Mouse (Mus musculus) kidney, postnatal 0 days (tissue): Measurements from ENCODE around the gene Rexo2. TPM values are rescaled to one million over a fixed set of nuclear protein-coding genes. Genes with fewer than 3 reads are reported as not detected.

Source experiments
- ATAC-seq: fragments of 200-750 bp; cut with Nextera tagmentation; replicated peaks from 2 replicates; pipeline ENCODE4 v1.8.0; 2017; ENCODE audit warnings: low read depth, moderate number of reproducible peaks, moderate TSS enrichment, moderate library complexity; ENCODE audit not compliant: low FRiP score
- DNase-seq: peaks from one replicate; pipeline ENCODE4 v3.0.0-alpha.2; 2016; ENCODE audit warnings: low spot score
- H3K27ac ChIP-seq: fragments of 300-500 bp; sonication (generic); 2 replicates; pipeline ENCODE4 v1.5.1; 2014; ENCODE audit warnings: mild to moderate bottlenecking
- H3K27me3 ChIP-seq: fragments of 300-500 bp; sonication (generic); 2 replicates; pipeline ENCODE4 v1.6.1; 2014; ENCODE audit warnings: low read length, mixed read lengths; ENCODE audit not compliant: insufficient read depth
- H3K36me3 ChIP-seq: fragments of 300-500 bp; sonication (generic); 2 replicates; pipeline ENCODE4 v1.6.1; 2014; ENCODE audit warnings: low read length, mixed read lengths; ENCODE audit not compliant: insufficient read depth
- H3K4me1 ChIP-seq: fragments of 300-500 bp; sonication (generic); replicated peaks from 2 replicates; pipeline ENCODE4 v1.6.1; 2014; ENCODE audit warnings: antibody characterized with exemption, low read length, mixed read lengths; ENCODE audit not compliant: insufficient read depth
- H3K4me2 ChIP-seq: fragments of 300-500 bp; sonication (generic); 2 replicates; pipeline ENCODE4 v1.6.1; 2014; ENCODE audit warnings: mild to moderate bottlenecking, low read length, moderate library complexity, mixed read lengths
- H3K4me3 ChIP-seq: fragments of 300-500 bp; sonication (generic); replicated peaks from 2 replicates; pipeline ENCODE4 v1.5.1; 2014; ENCODE audit warnings: low read depth, low read length
- H3K9ac ChIP-seq: fragments of 300-500 bp; sonication (generic); 2 replicates; pipeline ENCODE4 v1.6.1; 2014; ENCODE audit warnings: low read depth, low read length
- H3K9me3 ChIP-seq: fragments of 300-500 bp; sonication (generic); replicated peaks from 2 replicates; pipeline ENCODE4 v1.6.1; 2016; ENCODE audit warnings: low read length, inconsistent platforms, mixed read lengths
- CTCF ChIP-seq: IDR thresholded peaks from 2 replicates; pipeline ENCODE4 v1.5.1; 2016; ENCODE audit warnings: antibody characterized with exemption, low read depth, mild to moderate bottlenecking, moderate library complexity
- WGBS: fragments of 180-500 bp; shearing (Covaris S2); extraction: QIAGEN DNeasy Blood & Tissue Kit; methylation state at CpG from one replicate; pipeline ENCODE4 v1.1.7; 2014; 5-methylcytosine and 5-hydroxymethylcytosine counted together
- microRNA-seq: library from miRNA; unstranded; fragments of <30 nt; microRNA quantifications from one replicate; pipeline ENCODE4, GENCODE M21; 2016
- polyA plus RNA-seq: library from polyadenylated mRNA; unstranded; fragments of >200 nt; fragmentation: Nextera tagmentation; extraction: Ambion mirVana; gene quantifications from 2 replicates; pipeline ENCODE4 v1.2.1, GENCODE M21; 2015

Gene Rexo2
- polyA plus RNA-seq, 1 experiment from 2014 or later, result 117 TPM

DNA sequence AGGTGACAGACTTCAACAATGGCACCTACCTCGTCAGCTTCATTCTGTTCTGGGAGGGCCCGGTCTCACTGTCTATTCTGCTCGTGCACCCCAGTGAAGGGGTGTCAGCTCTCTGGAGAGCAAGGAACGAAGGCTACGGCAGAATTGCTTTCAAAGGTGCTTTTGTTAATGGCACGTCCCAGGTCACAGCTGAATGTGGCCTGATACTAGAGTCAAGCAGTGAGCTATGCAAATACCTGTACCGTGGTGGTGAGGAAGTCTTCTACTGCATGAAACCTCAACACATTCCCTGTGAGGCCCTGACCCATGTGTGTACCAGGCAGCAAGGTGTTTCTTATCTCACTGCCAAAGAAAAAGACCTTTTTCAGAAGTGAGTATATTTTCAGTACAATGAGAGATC, 60.0 kb downstream of the Rexo2 start:
- no peak overlapping the region for H3K27ac ChIP-seq
- DNase-seq, result no peak
- no peak for ATAC-seq
- no peak overlapping the region for H3K4me2 ChIP-seq
- no peak overlapping the region for H3K4me3 ChIP-seq
- H3K27me3 ChIP-seq, result no peaks in the 10 kb centered on the region
- H3K9me3 ChIP-seq, result no peaks in the 10 kb centered on the region
- H3K9ac ChIP-seq, result no peak overlapping the region
- H3K36me3 ChIP-seq, result no peaks in the 10 kb centered on the region
- no peak for TF ChIP-seq CTCF
- H3K4me1 ChIP-seq, result no peaks in the 10 kb centered on the region
- WGBS, result 83% methylated on average over 7 of the region's 7 CpGs

DNA sequence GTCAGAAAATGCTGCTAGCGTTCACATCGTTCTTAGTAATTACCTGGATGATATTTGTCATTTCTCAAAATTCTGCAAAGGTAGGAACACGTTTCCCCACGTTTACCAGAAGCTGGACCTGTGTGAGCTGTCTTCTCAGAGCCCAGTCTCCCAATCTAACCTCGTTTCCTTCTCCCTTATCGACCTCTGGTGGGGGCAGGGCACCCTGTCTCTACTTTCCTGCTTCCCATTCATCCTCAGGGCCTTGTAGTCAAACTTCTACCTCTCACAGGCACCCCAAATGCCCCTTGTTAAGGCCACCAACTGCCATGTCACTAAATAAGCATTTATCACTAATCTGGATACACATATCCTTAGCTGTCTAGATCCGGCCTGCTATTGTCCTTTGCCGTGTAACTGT, 61.6 kb downstream of the Rexo2 start:
- 74% methylated on average over 8 of the region's 8 CpGs for WGBS
- Histone ChIP-seq H3K27ac (no peak overlapping the region), H3K4me1 (no peaks in the 10 kb centered on the region), H3K4me2 (no peak overlapping the region), H3K27me3 (no peaks in the 10 kb centered on the region), H3K9me3 (no peaks in the 10 kb centered on the region), H3K36me3 (no peaks in the 10 kb centered on the region), H3K9ac (no peak overlapping the region), H3K4me3 (no peak overlapping the region)
- DNase-seq (no peak), ATAC-seq (no peak)
- no peak for TF ChIP-seq CTCF

Small RNA genes lying within 50 kb of the gene (microRNA-seq; reads per million reads assigned to microRNA genes)
- not detected for gene Gm23653

Other genes with a start within 250 kb of the Rexo2 start
- 0.87 and 2.1 TPM in 2 replicates for gene Nxpe2, start 127.2 kb downstream of the Rexo2 start, polyA plus RNA-seq
- 128 and 132 TPM in 2 replicates for gene Rbm7, start 14.7 kb upstream of the Rexo2 start, polyA plus RNA-seq
- 77.5 and 92.3 TPM in 2 replicates for gene Gm5617, start 14.8 kb upstream of the Rexo2 start, polyA plus RNA-seq
- gene Nnmt, start 124.5 kb upstream of the Rexo2 start, polyA plus RNA-seq, result 4.3 and 5.4 TPM in 2 replicates